Mouse (Mus musculus) gastrocnemius, postnatal 10 days (tissue): ENCODE measurements around the gene Cnbp. TPM values are rescaled to one million over a fixed set of nuclear protein-coding genes. Genes with fewer than 3 reads are reported as not detected.

Experiments
- DNase-seq: peaks from one replicate; pipeline ENCODE4 v3.0.0; 2021; ENCODE audit warnings: mixed read lengths
- total RNA-seq, 2 experiments: library from RNA; stranded (reverse); gene quantifications; 2 replicates each; pipeline ENCODE4 v1.2.3; 2021

Cnbp gene
- total RNA-seq, 2 experiments from 2014 or later, result 444 to 488 TPM

DNA sequence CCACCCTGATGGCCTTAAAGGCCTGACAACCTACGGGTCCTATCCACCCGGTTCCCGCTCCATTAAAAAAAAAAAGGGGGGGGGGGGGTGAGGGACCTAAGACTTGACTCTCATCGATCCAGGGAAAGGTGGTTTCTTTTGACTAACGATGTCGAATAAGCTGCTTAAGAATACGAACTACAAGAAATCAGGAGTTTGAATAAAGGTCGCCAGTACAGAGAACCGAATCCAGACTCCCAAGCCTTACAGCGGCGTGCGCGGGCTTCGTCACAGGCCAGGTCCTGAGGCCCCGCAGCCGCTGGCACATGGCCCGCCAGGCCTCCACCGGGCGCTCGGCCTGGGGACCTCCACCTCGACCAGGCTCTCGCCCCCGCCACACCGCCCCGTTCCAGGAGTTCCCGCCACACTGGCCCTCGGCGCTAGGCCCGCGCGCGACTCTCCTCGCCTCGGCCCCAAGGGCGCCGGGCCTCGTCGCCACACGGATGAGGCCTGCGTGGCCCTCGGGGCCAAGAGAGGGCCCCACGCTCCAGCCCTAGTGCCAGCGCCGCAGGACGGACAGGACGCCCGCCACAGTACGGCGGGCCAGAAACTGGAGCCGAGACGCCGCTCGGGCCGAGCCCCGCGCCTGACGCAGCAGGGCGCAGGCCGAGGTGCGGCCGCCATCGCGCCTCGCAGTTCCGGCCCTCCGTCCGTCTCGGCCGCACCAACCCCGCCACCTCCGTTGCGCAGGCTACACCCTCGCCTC is 579 bp downstream of the Cnbp start:
- DNase-seq, result peak; percentile 70

DNA sequence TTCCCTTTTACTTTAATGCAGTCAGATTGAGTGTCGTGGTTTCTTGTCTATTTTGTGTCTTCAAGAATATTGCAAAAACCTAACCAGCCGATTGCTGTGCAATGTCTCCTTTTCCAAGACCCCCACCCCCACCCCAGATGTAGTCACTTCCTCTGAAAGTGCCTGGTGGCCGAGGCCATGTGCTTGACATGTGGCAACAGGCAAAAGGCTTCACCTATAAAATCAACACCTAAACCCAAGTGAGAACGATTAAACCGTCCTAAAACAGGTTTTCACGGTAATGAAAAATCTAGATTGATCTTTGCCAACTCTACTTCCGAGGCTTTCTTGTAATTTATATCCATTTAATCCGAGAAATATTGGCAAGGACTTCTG is 1.1 kb downstream of the Cnbp start:
- DNase-seq, result no peak

DNA sequence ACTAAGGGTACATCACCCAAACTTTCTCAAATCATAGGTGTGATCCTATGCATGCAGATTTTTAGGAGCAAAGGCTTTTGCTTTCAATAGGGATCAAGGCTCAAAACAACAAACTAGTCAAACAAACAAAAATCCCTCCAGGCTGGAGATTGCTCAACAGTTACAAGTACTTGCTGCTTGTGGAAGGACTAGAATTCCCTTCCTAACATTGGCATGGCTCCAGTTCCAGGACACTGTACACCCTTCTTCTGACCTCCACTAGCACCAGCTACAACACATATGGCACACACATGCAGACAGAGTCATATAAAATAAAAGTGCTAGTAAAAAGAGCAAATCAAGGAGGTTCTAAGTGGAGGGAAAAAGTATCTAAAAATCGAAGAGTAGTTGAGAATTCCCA is 4.1 kb downstream of the Cnbp start:
- DNase-seq, result no peak

DNA sequence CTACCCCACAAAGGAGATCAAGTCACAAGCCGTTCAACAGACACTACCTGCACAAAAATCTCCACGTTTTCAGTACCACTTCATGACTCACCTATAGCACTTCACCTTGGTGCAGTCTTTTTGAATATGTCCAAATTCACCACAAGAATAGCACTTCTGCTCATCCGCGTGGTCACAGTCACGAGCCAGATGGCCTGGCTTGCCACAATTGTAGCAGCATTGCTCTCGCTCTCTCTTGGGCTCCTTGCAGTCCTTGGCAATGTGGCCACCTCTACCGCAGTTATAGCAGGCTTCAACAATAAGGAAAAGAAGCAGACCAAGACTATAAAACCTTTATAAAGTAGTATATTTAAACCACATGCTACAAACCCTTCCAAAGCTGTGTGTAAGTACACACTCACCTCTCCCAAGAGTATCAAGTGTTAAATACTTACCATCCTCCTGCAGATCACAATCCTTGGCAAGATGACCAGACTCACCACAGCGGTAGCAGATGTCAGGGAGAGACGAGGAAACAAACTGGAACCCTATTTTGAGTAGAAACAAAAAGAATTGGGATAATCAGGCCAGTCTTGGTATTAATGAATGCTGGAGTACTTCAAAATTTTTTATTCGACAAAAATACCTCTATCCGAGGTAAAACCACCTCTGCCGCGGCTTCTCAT is 5.7 kb downstream of the Cnbp start:
- no peak for DNase-seq

DNA sequence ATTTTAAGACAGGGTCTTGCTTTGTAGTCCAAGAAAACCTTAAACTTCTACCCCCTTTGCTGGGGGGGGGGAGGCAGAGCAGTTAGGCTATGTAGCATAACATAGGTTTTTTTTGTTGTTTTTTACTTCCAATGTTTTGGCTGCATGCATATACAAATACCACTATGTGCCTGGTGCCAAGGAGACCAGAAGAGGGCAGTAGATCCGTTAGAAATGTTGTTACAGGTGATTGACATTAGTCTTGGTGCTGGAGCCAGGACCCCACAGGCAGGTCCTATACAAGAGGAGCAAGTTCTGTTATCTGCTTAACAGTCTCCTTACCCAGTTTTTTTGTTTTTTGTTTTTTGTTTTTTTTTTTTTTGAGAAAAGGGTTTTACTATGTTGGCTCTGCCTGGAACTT is 8.7 kb downstream of the Cnbp start:
- no peak for DNase-seq

DNA sequence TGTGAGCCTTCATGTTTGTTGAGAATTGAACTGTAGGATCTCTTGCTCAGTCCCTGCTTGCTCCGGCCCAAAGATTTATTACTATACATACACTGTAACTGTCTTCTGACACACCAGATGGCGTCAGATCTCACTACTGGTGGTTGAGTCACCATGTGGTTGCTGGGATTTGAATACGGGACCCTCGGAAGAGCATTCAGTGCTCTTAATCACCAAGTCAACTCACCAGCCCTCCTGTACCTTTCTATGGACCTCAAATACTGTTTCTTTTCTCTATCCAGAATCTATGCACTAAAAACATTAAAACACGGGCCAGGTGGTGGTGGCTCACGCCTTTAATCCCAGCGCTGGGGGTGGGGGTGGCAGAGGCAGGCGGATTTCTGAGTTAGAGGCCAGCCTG is 9.3 kb downstream of the Cnbp start:
- DNase-seq, result no peak

DNA sequence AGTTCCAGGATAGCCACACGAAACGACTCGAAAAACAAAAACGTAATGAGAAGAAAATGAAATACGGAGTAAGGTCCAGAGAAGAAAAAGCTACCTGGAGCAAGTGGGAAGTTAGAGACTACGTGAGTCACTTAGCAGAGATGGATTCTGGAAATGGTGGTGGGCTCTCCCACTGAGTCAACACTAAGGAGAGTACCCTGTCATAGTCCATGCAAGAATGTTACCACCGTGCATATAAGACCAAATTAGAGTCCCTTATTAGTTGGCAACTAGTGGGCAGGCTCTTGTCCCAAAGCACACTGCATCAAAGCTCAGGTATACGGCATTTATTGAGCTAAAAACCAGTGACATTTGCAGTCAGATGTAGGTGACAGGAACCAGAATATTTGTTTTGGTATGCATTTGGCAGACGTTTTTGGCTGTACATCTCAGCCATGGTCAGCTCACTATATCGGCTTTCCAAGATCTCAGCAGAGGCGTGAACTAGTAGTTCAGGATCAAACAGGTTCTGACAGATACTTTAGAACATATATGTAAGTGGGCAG is 11.0 kb downstream of the Cnbp start:
- DNase-seq, result no peak

DNA sequence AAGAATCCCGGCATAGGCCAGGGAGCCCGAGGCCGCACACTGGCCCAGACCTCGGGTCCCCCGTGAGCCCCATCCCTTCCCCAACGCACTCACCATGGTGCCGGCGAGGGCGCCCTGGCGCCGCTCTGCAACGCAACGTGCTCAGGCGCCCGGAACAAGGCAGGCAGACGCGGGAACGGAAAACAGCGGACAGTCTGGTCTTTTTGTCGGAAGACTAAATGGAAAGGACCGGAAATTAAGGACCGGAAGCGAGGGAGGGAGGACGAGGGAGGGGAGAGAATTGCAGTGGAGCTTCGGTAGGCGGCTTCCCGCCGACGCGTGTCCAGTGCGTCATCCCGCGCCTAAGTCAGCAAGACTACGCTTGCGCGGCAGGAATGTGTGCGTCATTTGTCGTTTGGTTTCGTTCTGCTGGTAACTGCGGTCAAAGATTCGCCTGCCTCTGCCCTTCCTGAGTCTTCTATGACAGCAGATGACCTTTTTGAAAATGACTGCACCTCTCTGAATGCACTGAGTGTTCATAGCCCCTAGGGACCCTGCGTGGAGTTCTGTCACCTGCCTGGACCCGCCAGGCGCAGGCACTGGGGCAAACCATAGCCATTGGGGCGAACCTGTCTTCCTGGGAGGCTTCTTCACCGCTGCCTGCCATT is 12.2 kb downstream of the Cnbp start, which contains the start of gene Isy1:
Gene Isy1, minus strand, starts transcription at position 248 of the 647 bp plus-strand sequence.
- peak; percentile 82 for DNase-seq

DNA sequence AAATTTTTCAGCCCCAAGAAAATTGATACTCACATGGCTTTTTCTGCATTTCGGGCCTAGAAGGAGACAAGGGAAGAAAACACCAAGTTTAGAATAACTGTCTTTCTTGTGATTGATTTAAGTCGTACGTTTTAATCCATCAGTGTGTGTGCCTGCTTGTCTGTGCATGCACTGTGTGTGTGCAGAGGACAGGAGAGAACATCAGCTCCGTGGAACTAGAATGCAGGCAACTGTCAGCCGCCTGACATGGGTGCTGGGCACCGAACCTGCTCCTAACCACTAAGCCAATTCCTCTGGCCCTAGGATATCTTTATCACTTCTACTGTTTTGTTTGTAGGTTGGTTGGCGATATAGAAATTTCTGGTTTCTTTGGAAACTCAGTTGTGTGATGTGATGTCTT is 15.2 kb downstream of the Cnbp start, which contains the start of gene Gm45140:
Gene Gm45140, minus strand, starts transcription at position 101 of the 400 bp plus-strand sequence.
- no peak for DNase-seq

DNA sequence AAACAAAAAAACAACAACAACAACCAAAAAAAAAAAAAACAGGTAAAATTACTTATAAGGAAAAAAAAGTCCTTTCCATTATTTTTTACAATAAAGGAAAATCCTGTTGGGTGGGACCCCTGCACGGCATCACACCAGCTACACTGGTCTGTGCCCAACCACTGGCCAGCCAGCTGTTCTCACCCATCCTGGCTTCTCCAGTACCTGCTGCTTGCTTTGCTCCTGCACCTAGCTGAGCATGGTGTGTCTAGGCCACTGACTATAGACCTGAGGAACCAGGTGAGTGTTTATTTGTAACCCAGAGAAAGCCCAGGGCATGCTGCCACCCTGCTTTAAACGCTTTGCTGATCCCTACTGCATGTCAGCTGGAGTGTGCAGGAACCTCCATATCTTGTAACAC is 30.5 kb downstream of the Cnbp start:
- no peak for DNase-seq

DNA sequence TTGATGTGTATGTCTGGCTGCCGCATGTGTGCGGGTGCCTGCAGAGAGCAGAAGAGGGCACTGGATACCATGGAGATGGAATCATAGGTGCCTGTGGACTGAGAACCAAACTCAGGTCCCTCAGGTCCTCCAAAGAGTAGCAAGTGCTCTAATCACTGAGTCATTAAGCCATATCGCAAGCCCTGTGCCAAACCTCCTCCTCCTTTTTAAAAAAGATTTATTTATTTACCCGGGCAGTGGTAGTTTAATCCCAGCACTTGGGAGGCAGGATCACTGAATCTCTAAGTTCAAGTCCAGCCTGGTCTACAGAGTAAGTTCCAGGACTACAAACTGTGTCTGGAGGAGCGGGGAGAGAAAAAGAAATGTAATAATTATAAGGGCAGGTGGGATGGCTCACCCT is 36.4 kb downstream of the Cnbp start:
- DNase-seq, result no peak

DNA sequence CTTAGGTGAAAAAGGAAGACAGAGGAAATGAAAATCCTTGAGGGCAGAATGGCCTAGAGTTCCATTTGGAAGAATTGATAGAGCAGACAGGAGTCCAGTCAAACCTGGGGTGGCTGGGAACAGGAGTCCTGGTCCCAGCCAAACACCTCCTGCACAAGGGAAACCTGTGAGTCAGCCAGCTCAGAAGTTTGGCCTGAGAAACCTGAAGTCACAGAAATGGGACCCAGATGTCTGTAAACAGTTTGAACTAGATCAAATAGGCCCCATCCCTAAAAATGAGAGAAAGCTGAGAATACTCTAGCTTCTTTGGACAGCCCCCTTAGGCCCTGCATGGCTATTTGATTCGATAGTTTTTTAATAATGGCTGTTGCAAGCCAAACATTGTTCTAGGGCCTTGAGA is 38.2 kb downstream of the Cnbp start:
- no peak for DNase-seq

DNA sequence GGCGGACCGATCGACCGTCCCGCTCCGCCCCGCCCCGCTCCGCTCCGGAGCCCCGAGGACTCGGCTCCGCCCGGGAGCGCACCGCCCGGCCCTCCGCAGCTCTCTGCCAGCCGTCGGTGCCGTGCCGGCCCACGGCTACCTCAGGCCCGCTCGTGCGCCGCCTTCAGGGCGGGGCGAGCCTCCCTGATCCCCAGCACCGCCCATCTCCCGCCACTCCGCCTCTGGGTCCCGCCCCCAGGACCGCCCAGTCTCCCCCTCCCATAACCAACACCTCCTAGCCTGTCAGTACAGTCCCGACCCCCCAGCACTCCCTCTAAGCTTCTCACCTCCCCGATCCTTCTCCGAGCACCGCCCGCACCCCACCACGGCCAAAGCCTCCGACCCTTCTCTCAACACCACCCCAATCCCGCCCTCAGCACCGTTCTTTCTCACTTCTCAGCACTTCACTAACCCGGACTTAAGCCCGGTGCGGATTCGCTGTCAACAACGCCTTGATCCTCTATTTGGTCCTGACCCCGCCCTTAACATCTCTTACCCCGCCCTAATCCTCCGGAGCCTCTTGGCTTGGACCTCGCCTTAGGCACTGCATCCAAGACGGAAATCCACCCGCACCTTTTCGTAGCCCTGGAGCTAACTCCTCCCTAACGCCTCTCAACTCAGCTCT is 39.1 kb downstream of the Cnbp start, which contains the start of gene Rab43:
Gene Rab43, minus strand, starts transcription at position 490 of the 664 bp plus-strand sequence.
- peak; percentile 93 for DNase-seq

DNA sequence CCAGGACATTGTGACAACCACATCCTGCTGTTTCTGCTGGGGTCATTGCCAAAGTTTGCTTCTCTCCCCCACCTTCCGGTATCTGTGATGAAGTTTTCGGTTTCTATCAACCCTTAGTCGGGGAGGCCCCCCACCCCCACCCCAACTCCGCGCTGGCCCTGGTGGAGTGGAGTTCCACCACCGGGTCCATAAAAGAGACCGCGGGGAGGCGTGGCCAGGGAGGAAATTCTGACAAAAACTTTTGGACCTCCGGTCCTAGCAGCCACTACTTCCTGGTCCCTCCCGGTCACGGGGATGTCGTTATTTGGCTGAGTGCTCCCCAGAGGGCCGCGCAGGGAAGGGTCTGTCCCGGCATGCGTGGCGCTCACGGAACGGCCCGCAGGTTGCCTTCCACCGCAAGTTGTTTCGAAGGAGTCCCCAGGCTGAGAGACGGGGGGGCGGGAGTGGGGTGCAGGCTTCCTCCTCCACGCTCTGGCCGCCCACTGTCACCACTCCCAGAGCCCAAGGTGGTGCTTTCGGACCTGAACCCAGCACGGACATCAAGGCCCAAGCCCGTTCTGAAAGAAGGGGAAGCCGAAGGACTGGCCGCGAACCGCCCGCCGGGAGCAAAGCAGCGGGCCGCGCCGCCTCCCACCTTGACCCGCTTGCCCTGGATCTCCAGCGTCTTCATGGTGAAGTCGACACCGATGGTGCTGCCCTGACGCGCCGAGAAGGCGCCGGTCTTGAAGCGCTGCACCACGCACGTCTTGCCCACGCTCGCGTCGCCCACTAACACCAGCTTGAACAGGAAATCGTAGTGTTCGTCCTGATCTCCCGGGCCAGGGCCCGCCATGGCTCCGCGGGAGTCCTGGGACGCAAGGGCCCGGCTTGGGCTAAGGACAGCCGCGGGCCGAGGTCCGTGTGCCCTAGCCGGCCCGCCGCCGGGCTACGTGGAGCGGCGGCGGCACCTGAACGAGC is 39.9 kb downstream of the Cnbp start:
- peak; percentile 60 for DNase-seq

DNA sequence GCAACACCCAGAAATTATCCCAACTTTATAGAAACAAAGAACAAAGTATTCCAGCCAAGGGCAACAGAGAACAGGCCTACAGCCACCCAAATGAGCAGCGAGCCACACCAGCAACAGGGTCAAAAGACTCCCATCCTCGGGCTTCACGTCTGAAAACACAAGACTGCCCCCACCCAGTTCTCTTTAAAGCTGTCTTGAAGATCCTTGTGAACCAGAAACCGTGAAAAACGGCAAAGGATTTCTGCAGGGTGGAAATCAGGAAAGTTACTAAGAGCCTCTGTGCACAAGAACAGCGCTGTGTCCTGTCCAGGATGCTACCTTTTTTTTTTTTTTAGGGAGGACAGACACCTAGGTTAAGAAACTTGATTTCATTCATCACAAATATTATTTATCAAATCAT is 40.6 kb downstream of the Cnbp start:
- DNase-seq, result no peak

DNA sequence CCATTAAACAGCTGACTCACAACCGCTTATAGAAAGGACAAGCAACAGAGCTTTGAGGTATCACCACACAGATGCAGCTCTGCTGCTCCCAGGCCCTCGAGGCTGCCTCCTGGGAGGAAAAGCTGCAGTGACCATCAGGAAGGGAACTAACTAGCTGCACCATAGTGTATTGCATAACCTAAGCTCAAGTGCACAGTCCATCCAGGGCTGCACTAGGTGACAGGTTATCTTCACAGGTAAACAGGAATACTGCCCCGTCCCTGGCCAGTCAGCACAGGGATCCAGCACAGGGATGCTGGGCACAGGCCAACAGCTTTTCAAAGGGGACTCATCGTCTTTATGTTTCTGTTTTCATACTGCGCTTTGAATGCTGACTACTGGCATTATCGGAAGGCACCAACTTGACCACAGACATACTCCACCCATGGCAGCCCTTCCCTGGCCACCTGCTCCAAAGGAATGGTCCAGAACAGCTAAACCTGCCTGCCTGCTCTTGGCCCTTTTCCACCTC is 41.2 kb downstream of the Cnbp start:
- DNase-seq, result no peak

DNA sequence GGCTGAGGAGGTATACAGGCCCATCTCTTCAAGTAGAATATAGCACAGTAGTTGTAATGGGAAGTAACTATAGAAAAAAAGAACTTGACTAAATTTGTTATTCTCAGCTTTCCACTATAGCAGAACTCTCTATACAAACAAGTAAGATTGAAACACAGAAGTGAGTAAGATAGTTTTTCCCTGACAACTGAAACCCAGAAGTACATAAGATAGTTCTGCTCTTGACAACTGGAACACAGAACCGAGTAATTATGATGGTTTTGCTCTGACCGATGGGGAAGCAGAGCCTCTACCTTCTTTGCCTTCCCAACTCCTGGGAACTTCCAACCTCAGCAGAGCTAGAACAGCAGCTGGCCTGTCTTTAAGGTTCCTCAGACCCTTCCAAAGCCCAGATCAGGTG is 41.8 kb downstream of the Cnbp start:
- no peak for DNase-seq

DNA sequence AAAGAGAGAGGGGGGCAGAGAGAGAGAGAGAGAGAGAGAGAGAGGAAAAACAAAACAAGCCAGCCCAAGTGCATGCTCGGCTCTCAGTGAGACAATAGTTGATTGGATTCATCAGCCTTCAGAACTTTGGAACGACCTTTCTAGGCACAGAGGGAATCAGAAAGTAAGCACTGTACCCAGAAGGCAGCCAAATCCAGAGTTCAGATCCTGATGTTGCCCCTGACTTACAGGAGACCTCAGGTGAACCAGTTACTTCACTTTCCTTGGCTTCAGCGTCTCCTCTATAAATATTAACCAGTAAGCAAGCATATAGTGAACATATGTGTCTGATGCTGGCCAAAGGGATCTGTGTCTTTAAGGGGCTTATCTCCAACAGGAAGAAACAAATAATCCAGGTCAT is 42.4 kb downstream of the Cnbp start:
- DNase-seq, result no peak

DNA sequence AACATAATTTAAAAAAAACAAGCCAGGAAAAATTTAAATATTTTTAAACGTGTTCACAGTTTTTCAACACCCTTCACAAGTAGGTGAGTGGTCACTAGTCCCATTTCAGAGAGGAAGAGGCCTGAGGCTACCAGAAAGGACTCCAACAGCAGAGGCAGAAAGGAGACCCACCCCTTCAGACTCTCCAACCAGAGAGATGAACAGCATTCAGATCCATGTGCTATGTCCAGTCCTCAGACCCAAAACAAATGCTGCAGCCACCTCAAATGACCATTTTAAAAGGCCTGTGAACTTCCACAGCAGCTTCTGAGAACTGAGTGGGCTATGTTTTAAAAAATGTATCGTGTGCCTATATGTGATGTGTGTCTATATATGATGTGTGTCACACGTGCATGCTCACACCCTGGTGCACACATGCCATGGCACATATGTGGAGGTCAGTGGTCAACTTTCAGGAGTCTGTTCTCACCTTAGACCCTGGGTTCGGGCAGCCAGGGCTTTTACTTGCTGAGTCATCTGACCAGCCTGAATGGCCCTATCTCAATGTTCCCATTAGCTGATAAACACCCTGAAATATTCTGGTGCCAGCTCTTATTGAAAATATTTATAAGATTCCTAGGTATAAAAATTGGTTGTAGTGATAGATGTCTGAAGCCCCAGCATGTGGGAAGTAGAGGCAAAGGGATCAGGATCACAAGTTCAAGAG is 43.0 kb downstream of the Cnbp start:
- DNase-seq, result no peak

DNA sequence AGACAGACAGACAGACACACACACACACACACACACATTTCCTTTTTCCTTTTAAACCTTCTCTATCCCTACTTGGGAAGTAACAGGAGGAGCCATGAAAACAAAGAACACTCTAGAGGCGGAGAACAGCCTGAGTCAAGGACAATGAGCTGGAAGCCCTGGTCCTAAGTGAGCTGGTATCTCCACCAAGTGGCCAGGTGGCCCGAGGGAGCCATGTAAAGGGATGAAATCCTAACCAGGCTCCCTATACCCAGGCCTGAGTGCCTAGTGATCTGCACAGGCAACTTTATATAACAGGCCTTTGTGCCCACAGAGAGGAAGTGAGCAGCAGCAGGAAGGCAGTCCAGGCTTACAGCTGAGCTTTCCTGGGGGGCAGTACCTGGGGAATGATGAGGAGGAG is 44.0 kb downstream of the Cnbp start:
- no peak for DNase-seq
